Mouse (Mus musculus): ENCODE results near the gene Ssr1.

GRCm38 (mm10) chr13:37966256-37967051, 27.6 kb downstream of the Ssr1 start:
- no peak for TF ChIP-seq CTCF (IDR thresholded peaks at IDR 0.05; ENCODE audit: low read depth)
- no peak for TF ChIP-seq EP300 (IDR thresholded peaks at IDR 0.05; ENCODE audit: low read depth)

All from heart, postnatal 0 days (tissue).